Comparison of ENCODE assay signal across 27 mouse cellular contexts in the genomic region with DNA sequence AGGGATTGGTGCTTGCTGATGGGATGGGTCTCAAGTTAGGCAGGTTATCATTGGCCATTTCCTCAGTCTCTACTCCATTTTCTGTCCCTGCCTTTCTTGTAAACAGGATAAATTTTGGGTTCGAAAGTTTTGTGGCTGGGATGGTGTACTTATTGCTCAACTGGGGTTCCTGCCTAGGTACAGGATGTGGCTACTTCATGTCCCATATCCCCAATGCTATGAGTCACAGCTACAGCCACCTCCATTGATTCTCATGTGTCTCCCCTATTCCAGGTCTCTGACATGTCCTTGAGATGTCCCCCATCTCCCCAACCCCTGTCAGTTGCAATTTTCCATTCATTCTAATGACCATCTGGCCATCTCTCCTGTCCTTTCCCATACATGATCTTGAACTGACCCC. TPM values are rescaled to one million over a fixed set of nuclear protein-coding genes. Genes with fewer than 3 reads are reported as not detected.
DNase-seq lines count a peak whose midpoint lies in the region; ATAC-seq lines count a peak whose summit lies in the region.
"Had no signal": no experiment of that assay in that cellular context is flagged by ENCODE, and none has a peak within 500 bp of the region (broad histone marks: within the 10 kb centered on the region; RNA-seq: fewer than 3 reads in every experiment).

No protein-coding gene starts in this region.

- H3K4me1 ChIP-seq in hindbrain, embryonic 11.5 days (replicated peaks; ENCODE audit: control insufficient read depth, insufficient read depth, low read length): no peaks in the 10 kb centered on the region
- H3K4me1 ChIP-seq: embryonic facial prominence, embryonic 10.5 days; embryonic facial prominence, embryonic 12.5 days; forebrain, embryonic 13.5 days; forebrain, embryonic 15.5 days had no signal

- no peaks in the 10 kb centered on the region for H3K27me3 ChIP-seq in hindbrain, embryonic 11.5 days (ENCODE audit: control insufficient read depth, insufficient read depth, low read length)
- H3K27me3 ChIP-seq: embryonic facial prominence, embryonic 12.5 days; forebrain, embryonic 13.5 days; forebrain, embryonic 15.5 days had no signal

- whole genome bisulfite sequencing in hindbrain, embryonic 11.5 days: 85% methylated on average over 1 of the region's 1 CpGs

- no peaks in the 10 kb centered on the region for H3K36me3 ChIP-seq in hindbrain, embryonic 11.5 days (ENCODE audit: control insufficient read depth, insufficient read depth, low read length)
- H3K36me3 ChIP-seq: embryonic facial prominence, embryonic 10.5 days; embryonic facial prominence, embryonic 12.5 days; forebrain, embryonic 15.5 days had no signal

- H3K9ac ChIP-seq in hindbrain, embryonic 11.5 days (ENCODE audit: low read depth, low read length): no peak overlapping the region
- H3K9ac ChIP-seq: embryonic facial prominence, embryonic 12.5 days; forebrain, embryonic 13.5 days; forebrain, embryonic 15.5 days; forebrain, postnatal 0 days had no signal

- no peak for DNase-seq in hindbrain, embryonic 11.5 days (ENCODE audit: low spot score)
- DNase-seq in lung, adult 18-20 months: no peak
- DNase-seq: adrenal gland, adult 2 months; adrenal gland, postnatal 10 days; adrenal gland, postnatal 25 days; B cell, adult 2 months; cerebellum, adult 11 months; cerebellum, adult 18-20 months; cerebellum, adult 8-10 months; cerebellum, adult 9-11 months; cerebellum, postnatal 14 days; cerebellum, postnatal 36 days; forebrain, postnatal 0 days had no signal

- H3K9me3 ChIP-seq in hindbrain, embryonic 11.5 days (ENCODE audit: control insufficient read depth, low read length): no peaks in the 10 kb centered on the region
- H3K9me3 ChIP-seq: embryonic facial prominence, embryonic 12.5 days had no signal

- no peak overlapping the region for H3K27ac ChIP-seq in hindbrain, embryonic 11.5 days (ENCODE audit: low read depth, low read length)
- H3K27ac ChIP-seq: embryonic facial prominence, embryonic 10.5 days; embryonic facial prominence, embryonic 12.5 days; forebrain, embryonic 13.5 days; forebrain, embryonic 15.5 days had no signal

- H3K4me2 ChIP-seq in hindbrain, embryonic 11.5 days (replicated peaks; ENCODE audit: low read depth, low read length): no peak overlapping the region
- H3K4me2 ChIP-seq: embryonic facial prominence, embryonic 12.5 days; forebrain, embryonic 13.5 days; forebrain, embryonic 15.5 days had no signal

- 0 out of 2 replicates have a peak, but pooled peaks have one; percentile 50 for ATAC-seq in common myeloid progenitor, adult 5-6 weeks (replicated peaks; ENCODE audit: low read depth, poor library complexity, severe bottlenecking)
- peak; percentile 63 for ATAC-seq in megakaryocyte, adult 5-6 weeks (ENCODE audit: poor library complexity, severe bottlenecking)
- no peak for ATAC-seq in CD4-positive, CD25-positive, alpha-beta regulatory T cell, adult 4 months
- no peak for ATAC-seq in hindbrain, embryonic 11.5 days (ENCODE audit: low FRiP score)
- ATAC-seq: forebrain, embryonic 13.5 days; forebrain, embryonic 15.5 days; forebrain, postnatal 0 days had no signal

- no peak overlapping the region for H3K4me3 ChIP-seq in hindbrain, embryonic 11.5 days (ENCODE audit: low read depth, low read length)
- H3K4me3 ChIP-seq: embryonic facial prominence, embryonic 10.5 days; embryonic facial prominence, embryonic 12.5 days; forebrain, embryonic 13.5 days; forebrain, embryonic 15.5 days had no signal

RNA-seq across cellular contexts. Expression of gene Olfr694, which starts 5.3 kb away (rescaled TPM):
- total RNA-seq in common myeloid progenitor, adult 5-6 weeks (2017): not detected in 2 replicates
- total RNA-seq in megakaryocyte, adult 5-6 weeks (2015): 0.04 TPM in 1 of 2 replicates, not detected in the other
- total RNA-seq in megakaryocyte, adult 5-6 weeks (2017): not detected in 2 replicates
- polyA plus RNA-seq in CD4-positive, CD25-positive, alpha-beta regulatory T cell, adult 4 months (2017; shearing (Covaris generic)): not detected
- not detected in 2 replicates for polyA plus RNA-seq in hindbrain, embryonic 11.5 days (2014; fragmentation: Nextera tagmentation; extraction: Ambion mirVana)
- total RNA-seq: adrenal gland, adult 2 months; adrenal gland, postnatal 10 days; adrenal gland, postnatal 25 days; adrenal gland, postnatal 4 days; ES-E14; forebrain, postnatal 0 days; MEL had no signal
- polyA plus RNA-seq: adrenal gland, adult 2 months; brain, embryonic 14.5 days; cortical plate, adult 2 months; embryonic facial prominence, embryonic 10.5 days; embryonic facial prominence, embryonic 12.5 days; embryonic facial prominence, embryonic 14.5 days; forebrain, embryonic 11.5 days; forebrain, embryonic 13.5 days; forebrain, embryonic 15.5 days; forebrain, postnatal 0 days had no signal

RNA-seq across cellular contexts. Expression of gene Olfr693, which starts 16.5 kb away (rescaled TPM):
- total RNA-seq in common myeloid progenitor, adult 5-6 weeks (2017): not detected in 2 replicates
- not detected in 2 replicates for total RNA-seq in megakaryocyte, adult 5-6 weeks (2015)
- total RNA-seq in megakaryocyte, adult 5-6 weeks (2017): not detected in 2 replicates
- polyA plus RNA-seq in CD4-positive, CD25-positive, alpha-beta regulatory T cell, adult 4 months (2017; shearing (Covaris generic)): not detected
- polyA plus RNA-seq in hindbrain, embryonic 11.5 days (2014; fragmentation: Nextera tagmentation; extraction: Ambion mirVana): not detected in 2 replicates
- total RNA-seq: adrenal gland, adult 2 months; adrenal gland, postnatal 10 days; adrenal gland, postnatal 25 days; adrenal gland, postnatal 4 days; ES-E14; forebrain, postnatal 0 days; MEL had no signal
- polyA plus RNA-seq: adrenal gland, adult 2 months; cortical plate, adult 2 months; embryonic facial prominence, embryonic 12.5 days; embryonic facial prominence, embryonic 14.5 days; forebrain, embryonic 11.5 days; forebrain, embryonic 13.5 days; forebrain, embryonic 15.5 days; forebrain, postnatal 0 days had no signal

RNA-seq across cellular contexts. Expression of gene Olfr695, which starts 19.3 kb away (rescaled TPM):
- not detected in 2 replicates for total RNA-seq in common myeloid progenitor, adult 5-6 weeks (2017)
- not detected in 2 replicates for total RNA-seq in megakaryocyte, adult 5-6 weeks (2015)
- not detected in 2 replicates for total RNA-seq in megakaryocyte, adult 5-6 weeks (2017)
- polyA plus RNA-seq in CD4-positive, CD25-positive, alpha-beta regulatory T cell, adult 4 months (2017; shearing (Covaris generic)): not detected
- not detected in 2 replicates for polyA plus RNA-seq in hindbrain, embryonic 11.5 days (2014; fragmentation: Nextera tagmentation; extraction: Ambion mirVana)
- total RNA-seq: adrenal gland, adult 2 months; adrenal gland, postnatal 10 days; adrenal gland, postnatal 25 days; adrenal gland, postnatal 4 days; ES-E14; forebrain, postnatal 0 days; MEL had no signal
- polyA plus RNA-seq: adrenal gland, adult 2 months; brain, embryonic 14.5 days; cortical plate, adult 2 months; embryonic facial prominence, embryonic 10.5 days; embryonic facial prominence, embryonic 12.5 days; embryonic facial prominence, embryonic 14.5 days; forebrain, embryonic 11.5 days; forebrain, embryonic 13.5 days; forebrain, embryonic 15.5 days; forebrain, postnatal 0 days had no signal

RNA-seq across cellular contexts. Expression of gene Olfr697, which starts 45.4 kb away (rescaled TPM):
- not detected in 2 replicates for total RNA-seq in common myeloid progenitor, adult 5-6 weeks (2017)
- not detected in 2 replicates for total RNA-seq in megakaryocyte, adult 5-6 weeks (2015)
- not detected in 2 replicates for total RNA-seq in megakaryocyte, adult 5-6 weeks (2017)
- not detected for polyA plus RNA-seq in CD4-positive, CD25-positive, alpha-beta regulatory T cell, adult 4 months (2017; shearing (Covaris generic))
- not detected in 2 replicates for polyA plus RNA-seq in hindbrain, embryonic 11.5 days (2014; fragmentation: Nextera tagmentation; extraction: Ambion mirVana)
- total RNA-seq: adrenal gland, adult 2 months; adrenal gland, postnatal 10 days; adrenal gland, postnatal 25 days; adrenal gland, postnatal 4 days; ES-E14; forebrain, postnatal 0 days; MEL had no signal
- polyA plus RNA-seq: adrenal gland, adult 2 months; brain, embryonic 14.5 days; cortical plate, adult 2 months; embryonic facial prominence, embryonic 10.5 days; embryonic facial prominence, embryonic 12.5 days; embryonic facial prominence, embryonic 14.5 days; forebrain, embryonic 11.5 days; forebrain, embryonic 13.5 days; forebrain, embryonic 15.5 days; forebrain, postnatal 0 days had no signal

RNA-seq across cellular contexts. Expression of gene Olfr698, which starts 58.3 kb away (rescaled TPM):
- total RNA-seq in common myeloid progenitor, adult 5-6 weeks (2017): not detected in 2 replicates
- total RNA-seq in megakaryocyte, adult 5-6 weeks (2015): not detected in 2 replicates
- total RNA-seq in megakaryocyte, adult 5-6 weeks (2017): not detected in 2 replicates
- polyA plus RNA-seq in CD4-positive, CD25-positive, alpha-beta regulatory T cell, adult 4 months (2017; shearing (Covaris generic)): under 1 TPM in 1 of 2 experiments, not detected in 1; 0.23 TPM
- polyA plus RNA-seq in hindbrain, embryonic 11.5 days (2014; fragmentation: Nextera tagmentation; extraction: Ambion mirVana): not detected in 2 replicates
- total RNA-seq: adrenal gland, adult 2 months; adrenal gland, postnatal 10 days; adrenal gland, postnatal 25 days; adrenal gland, postnatal 4 days; ES-E14; forebrain, postnatal 0 days; MEL had no signal
- polyA plus RNA-seq: adrenal gland, adult 2 months; brain, embryonic 14.5 days; cortical plate, adult 2 months; embryonic facial prominence, embryonic 10.5 days; embryonic facial prominence, embryonic 12.5 days; embryonic facial prominence, embryonic 14.5 days; forebrain, embryonic 11.5 days; forebrain, embryonic 13.5 days; forebrain, embryonic 15.5 days; forebrain, postnatal 0 days had no signal

Comparison
In these comparisons a context has a peak if more than half of its experiments do, and no peak if none do; other contexts are left out.
1. ATAC-seq: peak in common myeloid progenitor, adult 5-6 weeks (single experiment) and megakaryocyte, adult 5-6 weeks (single experiment); none in CD4-positive, CD25-positive, alpha-beta regulatory T cell, adult 4 months (single experiment) and hindbrain, embryonic 11.5 days (single experiment).